21 mouse cellular contexts compared by ENCODE assay signal in genomic region chr12:72150786-72151185, GRCm38 (mm10). TPM values are rescaled to one million over a fixed set of nuclear protein-coding genes. Genes with fewer than 3 reads are reported as not detected.
DNase-seq lines count a peak whose midpoint lies in the region; ATAC-seq lines count a peak whose summit lies in the region.
"Had no signal": no experiment of that assay in that cellular context is flagged by ENCODE, and none has a peak within 500 bp of the region (broad histone marks: within the 10 kb centered on the region; RNA-seq: fewer than 3 reads in every experiment).

No protein-coding gene starts in this region.

- ATAC-seq in frontal cortex, adult (ENCODE audit: low TSS enrichment), result peak; percentile 72
- 0 out of 2 replicates have a peak, but pooled peaks have one; percentile 8 for ATAC-seq in hindbrain, embryonic 12.5 days (ENCODE audit: low FRiP score)
- ATAC-seq in monocyte, adult 5-6 weeks (replicated peaks; ENCODE audit: insufficient number of reproducible peaks, low FRiP score, low TSS enrichment, poor library complexity, severe bottlenecking), result no peak
- ATAC-seq: activated CD4-positive, CD25-positive, alpha-beta regulatory T cell, adult 4 months; liver, postnatal 0 days had no signal

- no peak for DNase-seq in frontal cortex, postnatal 25 days (ENCODE audit: low spot score in 2 of 2)
- DNase-seq in left cerebral cortex, postnatal 36 days (ENCODE audit: low spot score in 2 of 2), result peak; percentile 20 to 23
- peak; percentile 34 for DNase-seq in right cerebral cortex, postnatal 14 days
- no peak for DNase-seq in T-cell, adult 2 months (ENCODE audit: low spot score)
- no peak for DNase-seq in spleen, postnatal 10 days (ENCODE audit: low spot score in 2 of 2)
- DNase-seq: liver, postnatal 0 days; spleen, adult 18-20 months had no signal

- H3K36me3 ChIP-seq in hindbrain, embryonic 12.5 days, result no peaks in the 10 kb centered on the region
- H3K36me3 ChIP-seq: G1E; heart, embryonic 10.5 days; hindbrain, embryonic 15.5 days; kidney, embryonic 15.5 days; neural tube, embryonic 13.5 days had no signal

- no peaks in the 10 kb centered on the region for H3K4me1 ChIP-seq in hindbrain, embryonic 12.5 days
- H3K4me1 ChIP-seq: heart, embryonic 10.5 days; kidney, embryonic 15.5 days; megakaryocyte, embryonic 14.5 days; neural tube, embryonic 13.5 days had no signal

- no peak overlapping the region for H3K4me2 ChIP-seq in hindbrain, embryonic 12.5 days (replicated peaks)
- H3K4me2 ChIP-seq: hindbrain, embryonic 15.5 days; kidney, embryonic 15.5 days; neural tube, embryonic 13.5 days had no signal

- H3K9ac ChIP-seq in hindbrain, embryonic 12.5 days, result no peak overlapping the region
- H3K9ac ChIP-seq: hindbrain, embryonic 15.5 days; kidney, embryonic 15.5 days; liver, postnatal 0 days; neural tube, embryonic 13.5 days had no signal

- no peaks in the 10 kb centered on the region for H3K9me3 ChIP-seq in hindbrain, embryonic 12.5 days (replicated peaks)
- H3K9me3 ChIP-seq: G1E; heart, embryonic 10.5 days; hindbrain, embryonic 15.5 days; kidney, embryonic 15.5 days; megakaryocyte, embryonic 14.5 days; neural tube, embryonic 13.5 days had no signal

- H3K27me3 ChIP-seq in hindbrain, embryonic 12.5 days, result no peaks in the 10 kb centered on the region
- H3K27me3 ChIP-seq: hindbrain, embryonic 15.5 days; kidney, embryonic 15.5 days; megakaryocyte, embryonic 14.5 days; neural tube, embryonic 13.5 days had no signal

- 48% methylated on average over 4 of the region's 4 CpGs for WGBS in hindbrain, embryonic 12.5 days

- H3K4me3 ChIP-seq in hindbrain, embryonic 12.5 days, result no peak overlapping the region
- H3K4me3 ChIP-seq: heart, embryonic 10.5 days; hindbrain, embryonic 15.5 days; kidney, embryonic 15.5 days; megakaryocyte, embryonic 14.5 days; neural tube, embryonic 13.5 days had no signal

- H3K27ac ChIP-seq in hindbrain, embryonic 12.5 days, result no peak overlapping the region
- H3K27ac ChIP-seq: heart, embryonic 10.5 days; hindbrain, embryonic 15.5 days; kidney, embryonic 15.5 days; neural tube, embryonic 13.5 days had no signal

- intact Hi-C loops in left cerebral cortex, postnatal 36 days (cut with DNase I), result no loop called here

RNA-seq across cellular contexts. Expression of gene Ccdc175, which starts 34.0 kb away (rescaled TPM):
- polyA plus RNA-seq in hindbrain, embryonic 12.5 days (2016; fragmentation: Nextera tagmentation; extraction: Ambion mirVana), result 0.08 TPM in 1 of 2 replicates, not detected in the other
- total RNA-seq in left cerebral cortex, postnatal 36 days (2021), result not detected
- total RNA-seq in monocyte, adult 5-6 weeks (2017), result 0.19 TPM in 1 of 3 replicates, not detected in the others
- total RNA-seq: G1E; gastrocnemius, adult 8-10 months had no signal
- polyA plus RNA-seq: activated CD4-positive, CD25-positive, alpha-beta regulatory T cell, adult 4 months; cortical plate, adult 2 months; G1E; heart, embryonic 10.5 days; hindbrain, embryonic 15.5 days; kidney, embryonic 15.5 days; limb, embryonic 11.5 days; liver, postnatal 0 days; neural tube, embryonic 13.5 days; thymus, postnatal 0 days had no signal

Comparison
In these comparisons a context has a peak if more than half of its experiments do, and no peak if none do; other contexts are left out.
1. DNase-seq: peak in left cerebral cortex, postnatal 36 days (2 of 2) and right cerebral cortex, postnatal 14 days (single experiment); none in frontal cortex, postnatal 25 days (0 of 2), T-cell, adult 2 months (single experiment) and spleen, postnatal 10 days (0 of 2).